Mouse (Mus musculus) splenic B cell, adult 2 months (primary cell): ENCODE measurements around the gene Mrtfb.

Experiments
- DNase-seq: peaks from one replicate; pipeline ENCODE4 v3.0.0-alpha.2; 2011; ENCODE audit warnings: low read depth, low spot score
- H3K27me3 ChIP-seq: 2 replicates; pipeline ENCODE4 v1.6.1; 2012; ENCODE audit warnings: mild to moderate bottlenecking, low read length, moderate library complexity, mixed read lengths; ENCODE audit not compliant: control insufficient read depth, poor library complexity, insufficient read depth, severe bottlenecking
- H3K36me3 ChIP-seq: 2 replicates; pipeline ENCODE4 v1.6.1; 2012; ENCODE audit warnings: mild to moderate bottlenecking, low read length, moderate library complexity, mixed read lengths; ENCODE audit not compliant: control insufficient read depth, poor library complexity, insufficient read depth, severe bottlenecking

The Mrtfb gene

GRCm38 (mm10) chr16:13437770-13438372, 181.6 kb downstream of the Mrtfb start:
- Histone ChIP-seq H3K27me3 (no peaks in the 10 kb centered on the region), H3K36me3 (no peaks in the 10 kb centered on the region)
- peak; percentile 57 for DNase-seq

GRCm38 (mm10) chr16:13440468-13440867, 184.2 kb downstream of the Mrtfb start:
- peak; percentile 67 for DNase-seq
- H3K27me3 ChIP-seq: no peaks in the 10 kb centered on the region
- no peaks in the 10 kb centered on the region for H3K36me3 ChIP-seq

DNA sequence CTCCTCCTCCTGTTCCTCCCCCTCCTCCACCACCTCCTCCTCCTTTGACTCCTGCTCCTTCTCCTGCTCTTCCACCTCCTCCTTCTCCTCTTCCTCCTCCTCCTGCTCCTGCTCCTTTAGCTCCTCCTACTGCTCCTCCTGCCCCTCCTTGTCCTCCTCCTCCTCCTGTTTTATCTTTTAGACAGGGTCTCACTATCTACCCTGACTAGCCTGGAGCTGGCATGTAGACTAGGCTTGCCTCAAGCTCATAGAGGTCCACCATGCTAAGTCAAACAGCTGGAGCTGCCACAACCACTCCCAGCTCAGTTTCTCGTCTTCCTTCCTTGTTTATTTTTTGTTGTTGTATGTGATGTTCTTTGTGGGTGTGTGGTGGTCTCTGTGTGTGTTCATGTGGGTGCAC, 187.5 kb downstream of the Mrtfb start:
- no peaks in the 10 kb centered on the region for H3K27me3 ChIP-seq
- H3K36me3 ChIP-seq: no peaks in the 10 kb centered on the region
- DNase-seq: no peak

DNA sequence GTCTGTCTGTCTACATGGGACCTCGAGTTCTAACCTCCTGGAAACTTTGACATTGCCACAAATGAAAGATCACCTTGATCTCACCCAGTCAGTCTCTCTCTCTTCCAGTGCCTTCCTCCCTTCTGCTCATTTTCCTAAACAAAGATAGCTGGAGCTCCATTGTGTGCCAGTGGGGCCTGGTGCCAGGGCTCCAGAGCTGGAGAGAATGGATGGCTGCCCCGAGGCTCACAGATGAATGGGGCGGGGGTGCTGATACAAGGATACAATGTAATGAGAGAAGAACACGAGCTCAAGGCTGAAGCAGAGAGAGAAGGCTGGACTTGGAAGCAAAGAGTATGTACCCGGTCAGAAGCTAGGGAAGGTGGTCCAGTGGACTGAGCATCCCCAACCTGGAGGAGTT, 189.2 kb downstream of the Mrtfb start:
- H3K27me3 ChIP-seq: no peaks in the 10 kb centered on the region
- H3K36me3 ChIP-seq: no peaks in the 10 kb centered on the region
- no peak for DNase-seq

- Histone ChIP-seq H3K36me3 (no peaks in the 10 kb centered on the region), H3K27me3 (no peaks in the 10 kb centered on the region; the same call in 1 of the 2 replicates)
- no peak for DNase-seq
These were observed 190.2 kb downstream of the Mrtfb start for GRCm38 (mm10) chr16:13446488-13446887.

GRCm38 (mm10) chr16:13446971-13447283, 190.6 kb downstream of the Mrtfb start:
- DNase-seq: no peak
- Histone ChIP-seq H3K27me3 (no peaks in the 10 kb centered on the region; the same call in 1 of the 2 replicates), H3K36me3 (no peaks in the 10 kb centered on the region)

DNA sequence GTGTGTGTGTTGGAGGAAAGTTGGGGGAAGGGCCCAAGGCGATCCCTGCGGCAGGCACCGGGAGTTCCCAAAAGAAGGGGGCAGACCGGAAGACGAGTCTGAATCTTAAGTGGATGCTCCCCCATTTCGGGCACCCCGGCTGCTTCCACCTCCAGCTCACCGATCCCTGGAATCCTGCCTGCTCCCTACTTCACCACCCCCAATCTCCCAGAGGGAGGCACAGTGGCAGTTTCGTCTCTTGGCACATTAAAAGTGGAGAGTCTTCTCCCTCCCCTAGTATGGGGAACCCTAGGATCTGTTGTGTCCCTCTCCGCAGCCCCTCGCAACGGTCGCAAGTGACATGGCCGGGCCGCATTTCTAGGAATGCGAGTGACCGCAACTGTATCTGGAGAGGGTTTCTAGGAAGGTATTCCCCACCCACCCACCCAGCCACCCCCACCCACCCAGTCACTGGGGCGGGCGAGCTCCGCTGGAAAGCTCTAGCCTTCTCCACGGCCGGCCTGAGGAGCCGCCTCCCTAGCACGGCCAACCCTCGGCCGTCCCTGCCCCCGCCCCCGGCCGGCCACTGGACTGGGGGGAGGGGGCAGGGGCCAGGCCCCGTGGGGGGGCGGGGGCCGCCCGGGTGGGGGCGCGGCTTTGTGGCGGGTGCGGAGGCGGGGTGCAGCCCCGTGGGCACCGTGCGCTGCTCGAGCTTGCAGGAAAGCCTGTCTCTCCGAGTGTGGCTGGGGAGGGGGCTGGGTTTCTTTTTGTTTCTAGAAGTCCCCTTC, 191.2 kb downstream of the Mrtfb start:
- H3K36me3 ChIP-seq: no peaks in the 10 kb centered on the region
- no peak for DNase-seq
- no peaks in the 10 kb centered on the region; the same call in 1 of the 2 replicates for H3K27me3 ChIP-seq

DNA sequence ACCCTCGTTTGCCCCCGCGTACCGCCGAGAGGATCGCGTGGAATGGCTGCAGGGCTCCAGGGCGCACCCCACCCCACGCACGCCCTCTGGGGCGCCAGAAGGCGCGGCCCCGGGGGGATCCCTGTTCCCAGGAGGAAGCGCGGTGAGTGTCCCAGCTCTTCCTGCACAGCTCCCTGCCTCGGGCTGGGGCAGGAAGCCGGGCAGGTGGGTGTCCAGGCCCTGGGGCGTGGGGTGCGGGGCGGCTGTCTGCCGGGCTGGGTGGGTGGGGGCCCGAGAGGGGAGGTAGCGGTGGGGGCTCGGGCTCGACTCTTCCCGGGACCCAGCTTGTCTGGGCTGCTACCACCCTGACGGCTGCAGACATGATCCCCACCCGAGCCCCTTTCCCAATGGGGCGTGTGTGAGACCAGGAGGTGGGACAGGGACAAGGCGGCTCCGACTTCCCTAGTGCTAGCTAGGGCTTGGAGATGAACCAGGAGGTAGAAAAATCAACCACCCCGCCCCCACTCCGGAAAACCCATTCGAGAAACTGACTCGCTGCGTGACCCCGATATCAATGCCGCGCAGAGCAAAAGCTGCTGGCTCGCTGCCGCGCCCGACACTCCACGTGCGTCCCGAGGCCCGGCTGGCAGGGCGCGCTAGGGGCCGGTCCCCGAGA, 191.9 kb downstream of the Mrtfb start:
- no peaks in the 10 kb centered on the region; the same call in 1 of the 2 replicates for H3K27me3 ChIP-seq
- no peak for DNase-seq
- no peaks in the 10 kb centered on the region for H3K36me3 ChIP-seq

DNA sequence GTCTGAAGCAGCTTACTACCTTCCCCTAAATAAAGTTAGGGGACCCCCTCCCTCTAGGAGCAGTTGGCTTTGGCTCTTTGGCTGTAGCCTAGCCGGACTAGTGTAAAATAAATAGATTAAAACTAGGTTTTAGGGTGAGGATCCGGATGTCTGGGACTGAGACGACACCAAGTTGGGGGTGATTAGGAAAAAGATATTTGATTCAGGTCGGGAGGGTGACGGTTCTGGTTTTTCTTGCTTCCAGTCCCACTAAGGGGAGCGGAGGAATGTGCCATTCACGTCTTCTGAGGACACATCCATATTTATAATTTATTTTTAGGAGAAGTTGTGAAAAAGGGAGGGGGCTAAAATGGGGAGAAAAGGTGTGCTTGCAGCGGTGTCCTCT, 192.4 kb downstream of the Mrtfb start:
- no peaks in the 10 kb centered on the region for H3K36me3 ChIP-seq
- H3K27me3 ChIP-seq: no peaks in the 10 kb centered on the region; the same call in 1 of the 2 replicates
- no peak for DNase-seq

GRCm38 (mm10) chr16:13449491-13449890, 193.2 kb downstream of the Mrtfb start:
- Histone ChIP-seq H3K27me3 (no peaks in the 10 kb centered on the region; the same call in 1 of the 2 replicates), H3K36me3 (no peaks in the 10 kb centered on the region)
- no peak for DNase-seq

DNA sequence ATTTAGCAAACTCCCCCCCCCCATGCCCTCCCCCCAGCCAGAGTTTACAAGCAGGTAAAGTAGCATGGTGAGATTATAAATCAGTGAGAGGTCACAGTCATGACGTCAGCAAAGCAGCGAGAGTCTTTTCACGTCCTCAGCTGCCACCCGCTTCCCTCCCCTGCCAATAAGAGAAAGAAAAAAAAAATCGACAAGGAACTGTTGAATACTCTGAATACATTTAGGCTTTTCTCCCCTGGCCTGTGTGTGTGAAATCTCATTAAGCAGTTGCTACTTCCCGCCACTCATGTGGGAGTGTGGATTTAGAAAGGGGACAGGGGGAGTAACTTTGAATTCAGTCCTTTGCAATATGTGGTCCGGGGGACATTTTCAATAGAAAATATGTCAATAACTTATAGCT, 194.6 kb downstream of the Mrtfb start:
- Histone ChIP-seq H3K27me3 (no peaks in the 10 kb centered on the region; the same call in 1 of the 2 replicates), H3K36me3 (no peaks in the 10 kb centered on the region)
- DNase-seq: no peak

- no peaks in the 10 kb centered on the region; the same call in 1 of the 2 replicates for H3K27me3 ChIP-seq
- no peak for DNase-seq
- no peaks in the 10 kb centered on the region for H3K36me3 ChIP-seq
These were observed 195.7 kb downstream of the Mrtfb start for GRCm38 (mm10) chr16:13451991-13452390.

GRCm38 (mm10) chr16:13452661-13453060, 196.4 kb downstream of the Mrtfb start:
- no peak for DNase-seq
- Histone ChIP-seq H3K36me3 (no peaks in the 10 kb centered on the region), H3K27me3 (no peaks in the 10 kb centered on the region; the same call in 1 of the 2 replicates)

DNA sequence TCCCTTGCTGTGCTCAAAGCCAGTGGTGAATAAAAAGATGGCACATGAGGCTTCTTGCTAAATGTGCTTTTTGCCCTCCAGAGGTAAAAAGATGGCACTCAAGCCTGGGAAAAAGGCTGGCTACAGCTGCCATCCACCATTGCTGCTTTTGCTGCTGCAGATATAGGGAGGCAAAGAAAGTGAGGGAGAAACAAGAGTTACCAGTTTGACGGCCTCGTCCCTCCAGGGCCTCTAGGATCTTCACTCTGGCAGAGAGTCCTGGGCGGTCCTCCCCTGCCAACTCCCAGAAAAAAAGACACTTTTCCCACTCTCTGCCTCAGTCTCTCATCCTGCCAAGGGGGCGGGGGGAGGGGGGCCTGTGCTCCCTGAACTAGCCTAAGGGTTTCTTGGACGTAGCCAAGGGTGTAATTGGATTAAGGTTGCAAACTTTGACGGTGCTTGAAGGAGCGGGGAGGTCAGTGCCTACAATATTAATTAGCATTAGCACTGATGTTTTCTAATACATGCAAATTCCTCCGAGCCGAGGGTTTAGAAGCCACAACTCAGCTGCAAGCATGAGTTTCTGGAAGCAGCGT, 197.8 kb downstream of the Mrtfb start:
- no peak for DNase-seq
- Histone ChIP-seq H3K27me3 (no peaks in the 10 kb centered on the region; the same call in 1 of the 2 replicates), H3K36me3 (no peaks in the 10 kb centered on the region)

GRCm38 (mm10) chr16:13455560-13455959, 199.3 kb downstream of the Mrtfb start:
- no peak for DNase-seq
- Histone ChIP-seq H3K36me3 (no peaks in the 10 kb centered on the region), H3K27me3 (no peaks in the 10 kb centered on the region; the same call in 1 of the 2 replicates)
